Mouse (Mus musculus) cortical plate, adult 2 months (tissue): ENCODE data around the gene Ankra2. TPM values are rescaled to one million over a fixed set of nuclear protein-coding genes. Genes with fewer than 3 reads are reported as not detected.

Source experiments
- H3K27ac ChIP-seq: fragments of 200-500 bp; 2 replicates; pipeline ENCODE4 v1.5.1; 2012; ENCODE audit warnings: low read length, control low read depth, inconsistent platforms; ENCODE audit not compliant: insufficient read depth
- H3K4me1 ChIP-seq: fragments of 200-500 bp; 2 replicates; pipeline ENCODE4 v1.6.1; 2011; ENCODE audit warnings: low read length; ENCODE audit not compliant: control insufficient read depth, insufficient read depth
- H3K4me3 ChIP-seq: fragments of 200-500 bp; 2 replicates; pipeline ENCODE4 v1.5.1; 2011; ENCODE audit warnings: mild to moderate bottlenecking, low read length, control low read depth; ENCODE audit not compliant: insufficient read depth
- CTCF ChIP-seq: fragments of 200-500 bp; IDR thresholded peaks from 2 replicates; pipeline ENCODE4 v1.5.1; 2011; ENCODE audit warnings: mild to moderate bottlenecking, control low read depth, low read length; ENCODE audit not compliant: insufficient read depth; ENCODE audit errors: extremely low read depth
- POLR2A ChIP-seq: fragments of 200-500 bp; IDR thresholded peaks from 2 replicates; pipeline ENCODE4 v1.6.1; 2011; ENCODE audit warnings: mild to moderate bottlenecking, low read length, control low read depth; ENCODE audit not compliant: insufficient read depth; ENCODE audit errors: extremely low read depth
- polyA plus RNA-seq: library from polyadenylated mRNA; depleted of rRNA; stranded (reverse); fragments of >200 nt; gene quantifications from 2 replicates; pipeline ENCODE4 v1.2.3, GENCODE M21; 2012

Ankra2 gene
- polyA plus RNA-seq, 1 experiment, result 50.5 TPM

DNA sequence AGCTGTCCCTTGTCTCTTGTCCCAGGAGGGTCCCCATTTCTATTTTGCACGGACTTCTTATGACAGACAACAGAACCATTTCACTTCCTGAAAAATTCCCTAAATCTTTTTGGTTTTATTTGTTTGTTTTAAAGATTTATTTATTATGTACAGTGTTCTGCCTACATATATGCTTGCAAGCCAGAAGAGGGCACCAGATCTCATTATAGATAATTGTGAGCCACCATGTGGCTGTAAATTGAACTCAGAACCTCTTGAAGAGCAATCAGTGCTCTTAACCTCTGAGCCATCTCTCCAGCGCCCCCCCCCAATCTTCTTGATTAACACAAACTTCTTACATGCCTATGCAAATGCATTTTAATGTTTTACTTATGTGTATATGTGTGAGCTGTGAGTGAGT is 27.8 kb downstream of the Ankra2 start:
- Histone ChIP-seq H3K4me1 (no peaks in the 10 kb centered on the region), H3K27ac (no peak overlapping the region)
- TF ChIP-seq POLR2A (no peak), CTCF (no peak)

DNA sequence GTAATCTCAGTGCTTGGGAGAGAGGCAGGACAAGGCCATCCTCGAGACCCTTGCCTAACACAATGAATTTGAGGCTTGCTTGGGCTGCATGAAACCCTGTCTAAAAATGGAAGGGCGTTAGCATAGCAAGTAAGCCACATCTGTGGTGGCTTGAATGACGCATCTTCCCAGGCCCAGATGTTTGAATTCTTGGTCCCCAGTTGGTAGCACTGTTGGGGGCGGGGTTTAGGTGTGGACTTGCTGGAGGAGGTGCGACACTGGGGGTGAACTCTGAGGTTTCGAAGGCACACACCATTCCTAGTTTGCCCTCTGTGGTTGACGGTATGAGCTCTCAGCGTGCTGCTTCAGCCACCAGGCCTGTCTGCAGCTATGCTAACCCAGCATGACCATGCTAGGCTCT is 28.8 kb downstream of the Ankra2 start:
- no peak for TF ChIP-seq POLR2A
- TF ChIP-seq CTCF, result no peak
- Histone ChIP-seq H3K4me3 (no peak overlapping the region), H3K27ac (no peak overlapping the region), H3K4me1 (no peaks in the 10 kb centered on the region)

More for the DNA sequence above, 27.8 kb downstream of the Ankra2 start:
- no peak overlapping the region for H3K4me3 ChIP-seq

GRCm38 (mm10) chr13:98296072-98296471 is 33.2 kb downstream of the Ankra2 start:
- no peak for TF ChIP-seq POLR2A
- TF ChIP-seq CTCF, result no peak
- Histone ChIP-seq H3K4me3 (no peak overlapping the region), H3K4me1 (no peaks in the 10 kb centered on the region), H3K27ac (no peak overlapping the region)

- TF ChIP-seq POLR2A (no peak), CTCF (no peak)
- Histone ChIP-seq H3K4me3 (no peak overlapping the region), H3K4me1 (no peaks in the 10 kb centered on the region), H3K27ac (no peak overlapping the region)
Measured at GRCm38 (mm10) chr13:98297883-98298482, 35.1 kb downstream of the Ankra2 start.

DNA sequence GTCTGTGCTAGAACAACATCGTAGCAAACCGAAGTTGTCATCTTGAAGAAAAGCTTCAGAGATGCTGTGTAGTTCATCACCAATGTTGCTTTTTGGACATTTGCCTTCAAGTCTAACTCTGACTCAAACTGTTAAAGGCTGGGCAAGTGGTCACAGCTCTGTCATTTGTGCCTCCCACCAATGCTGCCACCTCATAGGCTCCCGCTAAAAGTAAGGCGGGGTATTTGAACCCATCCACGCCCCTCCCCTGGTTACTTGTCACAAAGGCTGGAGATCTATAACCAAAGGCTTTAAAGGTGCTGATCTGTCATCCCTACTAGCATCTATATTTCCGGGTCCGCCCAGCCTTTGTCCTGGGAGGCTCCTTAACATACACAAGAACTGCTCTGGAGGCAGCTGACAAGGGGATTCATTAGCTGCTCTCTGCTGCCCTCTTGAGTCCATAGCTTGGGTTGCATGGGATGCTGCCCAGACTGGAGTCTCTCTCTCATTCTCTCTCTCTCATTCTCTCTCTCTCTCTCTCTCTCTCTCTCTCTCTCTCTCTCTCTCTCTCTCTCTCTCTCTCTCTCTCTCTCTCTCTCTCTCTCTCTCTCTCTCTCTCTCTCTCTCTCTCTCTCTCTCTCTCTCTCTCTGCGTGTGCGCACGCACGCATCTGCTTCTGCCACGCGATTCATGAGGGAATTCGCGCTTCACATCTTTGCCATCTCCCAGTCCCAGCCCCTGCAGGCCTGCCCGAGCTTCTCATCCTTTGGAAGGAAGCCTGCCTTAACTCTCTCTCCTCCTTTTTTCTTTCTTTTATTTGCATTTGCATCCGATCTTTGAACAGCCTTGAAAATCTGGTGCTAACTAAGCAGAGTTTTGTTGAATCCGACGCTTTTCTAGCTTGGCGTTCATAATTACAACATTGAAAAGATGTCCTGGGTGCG is 36.2 kb downstream of the Ankra2 start:
- TF ChIP-seq CTCF (peak; percentile 82), POLR2A (no peak)
- H3K4me3 ChIP-seq, result no peak overlapping the region
- H3K27ac ChIP-seq, result no peak overlapping the region
- H3K4me1 ChIP-seq, result no peaks in the 10 kb centered on the region

- no peak for TF ChIP-seq CTCF
- no peak for TF ChIP-seq POLR2A
- no peak overlapping the region for H3K4me3 ChIP-seq
Measured at GRCm38 (mm10) chr13:98305257-98305656, 42.4 kb downstream of the Ankra2 start.

GRCm38 (mm10) chr13:98306393-98306792 is 43.5 kb downstream of the Ankra2 start:
- no peak overlapping the region for H3K4me3 ChIP-seq
- no peak overlapping the region for H3K27ac ChIP-seq
- H3K4me1 ChIP-seq, result peaks cover 4% of the 10 kb centered on the region; the same call in 1 of the 2 replicates
- no peak for TF ChIP-seq POLR2A
- no peak for TF ChIP-seq CTCF

More at GRCm38 (mm10) chr13:98305257-98305656, 42.4 kb downstream of the Ankra2 start:
- H3K4me1 ChIP-seq, result peaks cover 4% of the 10 kb centered on the region; the same call in 1 of the 2 replicates
- H3K27ac ChIP-seq, result no peak overlapping the region

- H3K27ac ChIP-seq, result no peak overlapping the region
- no peak for TF ChIP-seq CTCF
- no peak overlapping the region for H3K4me3 ChIP-seq
- H3K4me1 ChIP-seq, result peaks cover 4% of the 10 kb centered on the region
Measured at GRCm38 (mm10) chr13:98306852-98307475, 44.1 kb downstream of the Ankra2 start.

DNA sequence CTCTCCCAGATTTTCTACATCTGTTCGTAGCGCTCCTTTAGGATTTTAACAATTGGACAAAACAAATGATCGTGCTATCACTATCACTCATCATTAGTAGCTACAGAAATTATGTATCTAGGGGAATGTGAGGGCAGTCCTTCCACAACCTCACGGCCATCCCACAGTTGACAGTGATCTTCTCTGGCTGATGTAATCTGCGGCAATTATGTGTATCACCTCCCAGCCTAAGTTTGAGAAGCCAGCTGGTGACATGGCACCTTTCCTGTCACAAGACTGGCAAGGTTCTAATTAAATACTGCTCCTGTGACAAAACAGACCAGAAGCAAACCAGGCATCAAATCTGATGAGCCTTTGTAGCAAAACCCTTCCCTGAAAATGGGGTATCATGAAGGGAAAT is 45.1 kb downstream of the Ankra2 start:
- TF ChIP-seq POLR2A (no peak), CTCF (no peak)
- no peak overlapping the region for H3K27ac ChIP-seq

More for the DNA sequence above, 45.1 kb downstream of the Ankra2 start:
- peaks cover 4% of the 10 kb centered on the region for H3K4me1 ChIP-seq
- H3K4me3 ChIP-seq, result no peak overlapping the region
